Mouse (Mus musculus) CH12.LX (cell line): ENCODE data around the gene Acp2. TPM values are rescaled to one million over a fixed set of nuclear protein-coding genes. Genes with fewer than 3 reads are reported as not detected.

Experiments
- DNase-seq: peaks from one replicate; pipeline ENCODE4 v3.0.0-alpha.2; 2013; ENCODE audit errors: extremely low read depth
- H3K27ac ChIP-seq: 2 replicates; pipeline ENCODE4 v1.5.1; 2012; ENCODE audit warnings: low read depth, mild to moderate bottlenecking, control low read depth, moderate library complexity; ENCODE audit not compliant: insufficient read depth
- H3K27me3 ChIP-seq: replicated peaks from 2 replicates; pipeline ENCODE3; 2012; ENCODE audit warnings: inconsistent platforms
- H3K36me3 ChIP-seq, 2 experiments: replicated peaks in 1 of 2; 2 replicates each; pipeline versions ENCODE3 to v1.6.1; 2012; ENCODE audit warnings: inconsistent platforms in 1 of 2, low read length in 1 of 2, mild to moderate bottlenecking in 1 of 2, mixed read lengths in 1 of 2, moderate library complexity in 1 of 2; ENCODE audit not compliant: control insufficient read depth in 1 of 2, insufficient read depth in 1 of 2
- H3K4me1 ChIP-seq, 2 experiments: 2 replicates each; pipeline ENCODE4 v1.6.1; 2012; ENCODE audit warnings: inconsistent platforms in 1 of 2, moderate library complexity in 1 of 2; ENCODE audit not compliant: insufficient read depth in 2 of 2, control insufficient read depth in 1 of 2
- H3K4me2 ChIP-seq: 2 replicates; pipeline ENCODE4 v1.6.1; 2012; ENCODE audit warnings: low read depth, mild to moderate bottlenecking, control low read depth; ENCODE audit not compliant: poor library complexity, insufficient read depth, severe bottlenecking
- H3K4me3 ChIP-seq, 3 experiments: fragments of 150-350 bp in 1 of 3; sonication (generic) in 1 of 3; replicated peaks in 1 of 3; 2 replicates each; pipeline versions ENCODE3 to v1.5.1; 2011 to 2012; ENCODE audit warnings: low read depth in 2 of 3, low read length in 2 of 3, mild to moderate bottlenecking in 2 of 3, moderate library complexity in 2 of 3, control low read depth in 1 of 3, improper control_type of control experiment in 1 of 3, inconsistent platforms in 1 of 3, mixed read lengths in 1 of 3; ENCODE audit not compliant: poor library complexity in 1 of 3
- H3K79me2 ChIP-seq: replicated peaks from 2 replicates; pipeline ENCODE4 v1.6.1; 2012; ENCODE audit warnings: mild to moderate bottlenecking, moderate library complexity; ENCODE audit not compliant: control insufficient read depth, poor library complexity, insufficient read depth, severe bottlenecking; ENCODE audit errors: extremely low read depth
- H3K9ac ChIP-seq: 2 replicates; pipeline ENCODE4 v1.6.1; 2012; ENCODE audit warnings: low read depth, mild to moderate bottlenecking, control low read depth, moderate library complexity; ENCODE audit not compliant: insufficient read depth
- H3K9me3 ChIP-seq: replicated peaks from 2 replicates; pipeline ENCODE3; 2012; ENCODE audit warnings: low read length, inconsistent platforms, mixed read lengths
- CTCF ChIP-seq, 2 experiments: IDR thresholded peaks in 1 of 2; conservative IDR thresholded peaks in 1 of 2; 2 replicates each; pipeline ENCODE4 v1.5.1; 2011 to 2012; ENCODE audit warnings: low read depth in 2 of 2, low read length in 2 of 2, improper control_type of control experiment in 1 of 2, inconsistent platforms in 1 of 2, mild to moderate bottlenecking in 1 of 2, moderate library complexity in 1 of 2
- EP300 ChIP-seq: IDR thresholded peaks from 2 replicates; pipeline ENCODE4 v1.6.1; 2011; ENCODE audit warnings: low read length, improper control_type of control experiment
- JUND ChIP-seq: conservative IDR thresholded peaks from 2 replicates; pipeline ENCODE4 v1.6.1; 2011; ENCODE audit warnings: low read depth, low read length, improper control_type of control experiment
- MAFK ChIP-seq: IDR thresholded peaks from 2 replicates; pipeline ENCODE4 v1.6.1; 2011; ENCODE audit warnings: low read length, improper control_type of control experiment; ENCODE audit not compliant: insufficient replicate concordance
- MAZ ChIP-seq: IDR thresholded peaks from 2 replicates; pipeline ENCODE4 v1.6.1; 2012; ENCODE audit warnings: low read depth, mild to moderate bottlenecking, inconsistent platforms, low read length, improper control_type of control experiment, moderate library complexity
- MXI1 ChIP-seq: IDR thresholded peaks from 2 replicates; pipeline ENCODE4 v1.6.1; 2011; ENCODE audit warnings: mild to moderate bottlenecking, low read depth, low read length, improper control_type of control experiment
- PAX5 ChIP-seq: IDR thresholded peaks from 2 replicates; pipeline ENCODE4 v1.6.1; 2012; ENCODE audit warnings: low read length, inconsistent platforms, mixed read lengths
- POLR2A ChIP-seq: IDR thresholded peaks from 2 replicates; pipeline ENCODE4 v1.6.1; 2011; ENCODE audit warnings: low read depth, mild to moderate bottlenecking, improper control_type of control experiment, low read length
- RAD21 ChIP-seq: IDR thresholded peaks from 2 replicates; pipeline ENCODE4 v1.6.1; 2011; ENCODE audit warnings: low read depth, mild to moderate bottlenecking, low read length, improper control_type of control experiment, moderate library complexity
- SIN3A ChIP-seq: IDR thresholded peaks from 2 replicates; pipeline ENCODE4 v1.6.1; 2012; ENCODE audit warnings: low read length, improper control_type of control experiment, inconsistent platforms
- TBP ChIP-seq: conservative IDR thresholded peaks from 2 replicates; pipeline ENCODE4 v1.6.1; 2011; ENCODE audit warnings: low read depth, low read length, improper control_type of control experiment
- USF1 ChIP-seq: IDR thresholded peaks from 2 replicates; pipeline ENCODE4 v1.6.1; 2014; ENCODE audit warnings: low read depth, mild to moderate bottlenecking, inconsistent platforms, low read length, improper control_type of control experiment
- ZMIZ1 ChIP-seq: IDR thresholded peaks from 2 replicates; pipeline ENCODE4 v1.6.1; 2012; ENCODE audit warnings: low read depth, mild to moderate bottlenecking, inconsistent platforms, low read length, improper control_type of control experiment
- dilution Hi-C: fragments of 300-500 bp; cut with MboI; formaldehyde crosslinking; loops from 2 replicates; pipeline ENCODE4 v1.14.3; 2020; ENCODE audit warnings: low sequenced_read_pairs; ENCODE audit not compliant: extremely low pct_unique_long_range_greater_than_20kb, extremely low pct_ligation_motif_present
- in situ Hi-C: fragments of 300-500 bp; cut with MboI; formaldehyde crosslinking; loops from 3 replicates; pipeline ENCODE4 v1.14.3; 2019; ENCODE audit warnings: low sequenced_read_pairs, low pct_ligation_motif_present, low pct_unique_long_range_greater_than_20kb, mixed read lengths
- polyA plus RNA-seq: library from polyadenylated mRNA; unstranded; fragments of >175 nt; gene quantifications from 2 replicates; pipeline ENCODE4 v1.2.1, GENCODE M21; 2012; ENCODE audit warnings: low read depth; ENCODE audit not compliant: insufficient read length
- total RNA-seq, 2 experiments: library from RNA; depleted of rRNA; stranded (reverse); fragments of 300-350 nt in 1 of 2; fragments of >200 nt in 1 of 2; gene quantifications; 2 replicates each; pipeline ENCODE4 v1.2.3; 2012 to 2014

Acp2 gene
- total and polyA plus RNA-seq, 3 experiments: 2.4 to 4.2 (median 3.1) TPM

DNA sequence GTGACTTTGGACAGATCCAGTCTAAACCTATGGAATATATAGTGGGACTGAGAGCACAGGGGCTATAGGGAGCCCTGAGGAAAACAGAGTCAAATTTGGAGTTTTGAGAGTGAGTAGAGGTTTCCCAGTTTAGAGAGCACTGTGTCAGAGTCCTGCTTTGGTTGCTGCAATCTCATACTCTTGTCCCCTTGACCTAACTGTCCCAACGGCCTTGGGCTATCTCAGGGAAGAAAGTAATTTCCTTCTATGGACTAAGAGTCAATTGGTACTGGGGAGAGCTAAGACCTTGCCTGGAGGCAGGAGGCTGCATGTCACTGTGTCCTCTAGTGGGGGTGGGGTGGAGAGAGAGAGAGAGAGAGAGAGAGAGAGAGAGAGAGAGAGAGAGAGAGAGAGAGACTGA lies 56.1 kb downstream of the Acp2 start:
- dilution Hi-C loops (no loop called here), in situ Hi-C loops (no loop called here)
- no peak for DNase-seq
- no peaks in the 10 kb centered on the region for H3K36me3 ChIP-seq
- 0 out of 4 replicates have a peak, but pooled peaks cover 0 to 7% of the 10 kb centered on the region in 2 experiments for H3K4me1 ChIP-seq
- TF ChIP-seq MAFK (no peak), JUND (no peak), TBP (no peak), POLR2A (no peak), MAZ (no peak), MXI1 (no peak), RAD21 (no peak), PAX5 (no peak), ZMIZ1 (no peak)
- H3K79me2 ChIP-seq: no peaks in the 10 kb centered on the region
- no peak overlapping the region for H3K4me2 ChIP-seq
- peaks cover 6% of the 10 kb centered on the region for H3K27me3 ChIP-seq
- H3K9me3 ChIP-seq: no peaks in the 10 kb centered on the region
- no peak overlapping the region for H3K9ac ChIP-seq
- no peak overlapping the region for H3K4me3 ChIP-seq
- H3K27ac ChIP-seq: no peak overlapping the region

DNA sequence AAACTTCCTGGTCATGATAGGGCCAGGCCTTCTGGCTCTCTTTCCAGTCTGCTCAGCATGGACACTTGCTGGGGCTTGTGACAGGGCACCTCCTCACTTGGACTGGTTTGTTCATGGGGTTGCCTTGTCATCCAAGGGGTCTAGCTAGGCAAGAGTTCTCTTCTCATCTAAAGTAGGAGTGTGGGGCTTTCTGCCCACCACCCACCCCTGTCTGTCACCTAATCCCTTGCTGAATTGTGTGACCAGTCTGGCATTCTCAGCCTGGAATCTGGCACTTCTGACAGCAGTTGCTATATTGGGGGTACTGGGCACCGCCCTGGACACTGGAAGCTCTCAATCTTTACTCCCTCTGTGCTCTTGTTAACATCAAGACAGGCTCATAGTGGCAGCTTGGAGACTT lies 56.8 kb downstream of the Acp2 start:
- dilution Hi-C loops: no loop called here
- Histone ChIP-seq H3K9ac (no peak overlapping the region), H3K4me2 (no peak overlapping the region), H3K4me3 (no peak overlapping the region), H3K4me1 (peaks cover 4 to 12% of the 10 kb centered on the region in 2 experiments; a peak in 3 of 4 replicates), H3K9me3 (no peaks in the 10 kb centered on the region), H3K36me3 (no peaks in the 10 kb centered on the region), H3K27me3 (peaks cover 6% of the 10 kb centered on the region), H3K79me2 (no peaks in the 10 kb centered on the region), H3K27ac (no peak overlapping the region)
- DNase-seq: no peak
- TF ChIP-seq RAD21 (no peak), POLR2A (no peak), CTCF (conservative IDR thresholded peaks at IDR 0.05 in 1 of 2, IDR thresholded peaks at IDR 0.05 in 1 of 2; ENCODE audit: low read depth in 2 of 2, low read length in 2 of 2) (no peak), EP300 (no peak), USF1 (no peak), SIN3A (no peak)
- in situ Hi-C loops: no loop called here

Other genes starting within 250 kb of the Acp2 start
- gene Rapsn, start 167.3 kb upstream of the Acp2 start, total RNA-seq (2012; rRNA removed): 0.08 TPM in 1 of 2 replicates, not detected in the other
- gene Rapsn, start 167.3 kb upstream of the Acp2 start, total RNA-seq (2014; rRNA removed): 0.15 TPM in 1 of 2 replicates, not detected in the other
- gene Rapsn, start 167.3 kb upstream of the Acp2 start, polyA plus RNA-seq: 0.40 TPM in 1 of 2 replicates, not detected in the other
- gene Psmc3, start 148.9 kb upstream of the Acp2 start, total RNA-seq (2012; rRNA removed): 214 and 283 TPM in 2 replicates
- gene Psmc3, start 148.9 kb upstream of the Acp2 start, total RNA-seq (2014; rRNA removed): 242 and 257 TPM in 2 replicates
- gene Psmc3, start 148.9 kb upstream of the Acp2 start, polyA plus RNA-seq: 284 and 353 TPM in 2 replicates
- 7.5 and 8.4 TPM in 2 replicates for gene Slc39a13, start 132.5 kb upstream of the Acp2 start, total RNA-seq (2012; rRNA removed)
- gene Slc39a13, start 132.5 kb upstream of the Acp2 start, total RNA-seq (2014; rRNA removed): 3.5 and 4.3 TPM in 2 replicates
- gene Slc39a13, start 132.5 kb upstream of the Acp2 start, polyA plus RNA-seq: 7.2 and 8.1 TPM in 2 replicates
- 22.7 and 24.7 TPM in 2 replicates for gene Spi1, start 120.5 kb upstream of the Acp2 start, total RNA-seq (2012; rRNA removed)
- 29.7 and 42.6 TPM in 2 replicates for gene Spi1, start 120.5 kb upstream of the Acp2 start, total RNA-seq (2014; rRNA removed)
- gene Spi1, start 120.5 kb upstream of the Acp2 start, polyA plus RNA-seq: 35.2 and 45.7 TPM in 2 replicates
- 0.04 TPM in 2 replicates for gene Mybpc3, start 84.7 kb upstream of the Acp2 start, total RNA-seq (2012; rRNA removed)
- gene Mybpc3, start 84.7 kb upstream of the Acp2 start, total RNA-seq (2014; rRNA removed): 0.07 and 0.15 TPM in 2 replicates
- 0.27 TPM in 2 replicates for gene Mybpc3, start 84.7 kb upstream of the Acp2 start, polyA plus RNA-seq
- gene Madd, start 19.0 kb upstream of the Acp2 start, total RNA-seq (2012; rRNA removed): 12.8 and 14.6 TPM in 2 replicates
- 4.7 and 4.8 TPM in 2 replicates for gene Madd, start 19.0 kb upstream of the Acp2 start, total RNA-seq (2014; rRNA removed)
- gene Madd, start 19.0 kb upstream of the Acp2 start, polyA plus RNA-seq: 15.6 and 18.3 TPM in 2 replicates
- 0.50 and 0.93 TPM in 2 replicates for gene Nr1h3, start 51 bp upstream of the Acp2 start, total RNA-seq (2012; rRNA removed)
- 0.17 and 0.59 TPM in 2 replicates for gene Nr1h3, start 51 bp upstream of the Acp2 start, total RNA-seq (2014; rRNA removed)
- 0.19 TPM in 1 of 2 replicates, not detected in the other for gene Nr1h3, start 51 bp upstream of the Acp2 start, polyA plus RNA-seq
- 11.0 and 13.9 TPM in 2 replicates for gene Ddb2, start 34.1 kb downstream of the Acp2 start, total RNA-seq (2012; rRNA removed)
- 20.2 and 23.4 TPM in 2 replicates for gene Ddb2, start 34.1 kb downstream of the Acp2 start, total RNA-seq (2014; rRNA removed)
- gene Ddb2, start 34.1 kb downstream of the Acp2 start, polyA plus RNA-seq: 14.1 and 15.2 TPM in 2 replicates
- 5.3 and 9.1 TPM in 2 replicates for gene Pacsin3, start 53.1 kb downstream of the Acp2 start, total RNA-seq (2012; rRNA removed)
- gene Pacsin3, start 53.1 kb downstream of the Acp2 start, total RNA-seq (2014; rRNA removed): 1.2 and 1.5 TPM in 2 replicates
- 1.4 and 3.1 TPM in 2 replicates for gene Pacsin3, start 53.1 kb downstream of the Acp2 start, polyA plus RNA-seq
- gene Arfgap2, start 62.1 kb downstream of the Acp2 start, total RNA-seq (2012; rRNA removed): 57.0 and 71.6 TPM in 2 replicates
- 48.3 and 55.1 TPM in 2 replicates for gene Arfgap2, start 62.1 kb downstream of the Acp2 start, total RNA-seq (2014; rRNA removed)
- gene Arfgap2, start 62.1 kb downstream of the Acp2 start, polyA plus RNA-seq: 77.6 and 80.0 TPM in 2 replicates
- 23.3 and 26.2 TPM in 2 replicates for gene 1110051M20Rik, start 241.8 kb downstream of the Acp2 start, total RNA-seq (2012; rRNA removed)
- gene 1110051M20Rik, start 241.8 kb downstream of the Acp2 start, total RNA-seq (2014; rRNA removed): 28.7 and 34.0 TPM in 2 replicates
- 19.5 and 21.1 TPM in 2 replicates for gene 1110051M20Rik, start 241.8 kb downstream of the Acp2 start, polyA plus RNA-seq